Mouse (Mus musculus): ENCODE data around the gene Dcun1d2.
"Not testable (repeated sequence)": the region's sequence is repeated elsewhere in the genome, so short reads cannot be mapped to it uniquely, and the experiment has no call there.

Gene Dcun1d2

GRCm38 (mm10) chr8:13287692-13288623, at the start of gene Dcun1d2, which contains the start of gene Tmco3:
Gene Dcun1d2 (minus strand): TSS chr8:13288131.
Gene Tmco3 (plus strand): TSS chr8:13288190.
- peaks cover 7% of the 10 kb centered on the region; the same call in 1 of the 2 replicates for H3K36me3 ChIP-seq (ENCODE audit: insufficient read depth, low read length)
- H3K4me3 ChIP-seq (replicated peaks; ENCODE audit: low read length): peak within 1 kb of the TSS; percentile 93
- peaks cover 32% of the 10 kb centered on the region for H3K27me3 ChIP-seq (ENCODE audit: insufficient read depth, low read length)
- no peak for TF ChIP-seq NANOG (IDR thresholded peaks at IDR 0.05; ENCODE audit: borderline replicate concordance, low read length)
- TF ChIP-seq CTCF (conservative IDR thresholded peaks at IDR 0.05; ENCODE audit: low read length): no peak
- no peak for TF ChIP-seq POU5F1 (IDR thresholded peaks at IDR 0.05; ENCODE audit: borderline replicate concordance, low read length)
- no peaks in the 10 kb centered on the region for H3K9me3 ChIP-seq (ENCODE audit: low read length)
- H3K4me1 ChIP-seq (replicated peaks; ENCODE audit: low read depth, low read length): peaks cover 32% of the 10 kb centered on the region

- Histone ChIP-seq H3K4me1 (replicated peaks; ENCODE audit: low read depth, low read length) (peaks cover 52% of the 10 kb centered on the region), H3K9me3 (ENCODE audit: low read length) (no peaks in the 10 kb centered on the region), H3K36me3 (ENCODE audit: insufficient read depth, low read length) (peaks cover 28% of the 10 kb centered on the region), H3K4me3 (replicated peaks; ENCODE audit: low read length) (peak overlapping the region; percentile 90), H3K27me3 (ENCODE audit: insufficient read depth, low read length) (peaks cover 27% of the 10 kb centered on the region)
- TF ChIP-seq CTCF (conservative IDR thresholded peaks at IDR 0.05; ENCODE audit: low read length): no peak
- no peak for TF ChIP-seq POU5F1 (IDR thresholded peaks at IDR 0.05; ENCODE audit: borderline replicate concordance, low read length)
- TF ChIP-seq NANOG (IDR thresholded peaks at IDR 0.05; ENCODE audit: borderline replicate concordance, low read length): no peak
These were observed 49.7 kb upstream of the Dcun1d2 start for GRCm38 (mm10) chr8:13337678-13338077.

- not testable (repeated sequence) for H3K4me3 ChIP-seq (replicated peaks; ENCODE audit: low read length); H3K9me3 ChIP-seq (ENCODE audit: low read length)
- Histone ChIP-seq H3K27me3 (ENCODE audit: insufficient read depth, low read length) (peaks cover 27% of the 10 kb centered on the region), H3K36me3 (ENCODE audit: insufficient read depth, low read length) (peaks cover 23% of the 10 kb centered on the region), H3K4me1 (replicated peaks; ENCODE audit: low read depth, low read length) (peaks cover 52% of the 10 kb centered on the region)
These were observed 49.3 kb upstream of the Dcun1d2 start for GRCm38 (mm10) chr8:13337245-13337644.

GRCm38 (mm10) chr8:13334671-13335070, 46.7 kb upstream of the Dcun1d2 start:
- no peak overlapping the region for H3K4me3 ChIP-seq (replicated peaks; ENCODE audit: low read length)
- no peaks in the 10 kb centered on the region for H3K36me3 ChIP-seq (ENCODE audit: insufficient read depth, low read length)
- no peaks in the 10 kb centered on the region for H3K9me3 ChIP-seq (ENCODE audit: low read length)
- TF ChIP-seq CTCF (conservative IDR thresholded peaks at IDR 0.05; ENCODE audit: low read length) (peak; percentile 59), NANOG (IDR thresholded peaks at IDR 0.05; ENCODE audit: borderline replicate concordance, low read length) (no peak)
- peaks cover 27% of the 10 kb centered on the region for H3K27me3 ChIP-seq (ENCODE audit: insufficient read depth, low read length)
- peaks cover 33% of the 10 kb centered on the region for H3K4me1 ChIP-seq (replicated peaks; ENCODE audit: low read depth, low read length)

GRCm38 (mm10) chr8:13326598-13326997, 38.7 kb upstream of the Dcun1d2 start:
- no peaks in the 10 kb centered on the region for H3K27me3 ChIP-seq (ENCODE audit: insufficient read depth, low read length)
- no peaks in the 10 kb centered on the region for H3K36me3 ChIP-seq (ENCODE audit: insufficient read depth, low read length)
- no peaks in the 10 kb centered on the region for H3K4me1 ChIP-seq (replicated peaks; ENCODE audit: low read depth, low read length)
- H3K4me3 ChIP-seq (replicated peaks; ENCODE audit: low read length): no peak overlapping the region
- H3K9me3 ChIP-seq (ENCODE audit: low read length): no peaks in the 10 kb centered on the region
- TF ChIP-seq POU5F1 (IDR thresholded peaks at IDR 0.05; ENCODE audit: borderline replicate concordance, low read length) (no peak), CTCF (conservative IDR thresholded peaks at IDR 0.05; ENCODE audit: low read length) (peak; percentile 55), NANOG (IDR thresholded peaks at IDR 0.05; ENCODE audit: borderline replicate concordance, low read length) (no peak)

- H3K27me3 ChIP-seq (ENCODE audit: insufficient read depth, low read length): peaks cover 9% of the 10 kb centered on the region; the same call in 1 of the 2 replicates
- TF ChIP-seq POU5F1 (IDR thresholded peaks at IDR 0.05; ENCODE audit: borderline replicate concordance, low read length) (no peak), NANOG (IDR thresholded peaks at IDR 0.05; ENCODE audit: borderline replicate concordance, low read length) (no peak)
- H3K9me3 ChIP-seq (ENCODE audit: low read length): no peaks in the 10 kb centered on the region
These were observed 28.7 kb upstream of the Dcun1d2 start for GRCm38 (mm10) chr8:13316671-13317070.

GRCm38 (mm10) chr8:13314922-13315321, 27.0 kb upstream of the Dcun1d2 start:
- H3K36me3 ChIP-seq (ENCODE audit: insufficient read depth, low read length): no peaks in the 10 kb centered on the region; the same call in 1 of the 2 replicates

More at GRCm38 (mm10) chr8:13316671-13317070, 28.7 kb upstream of the Dcun1d2 start:
- H3K36me3 ChIP-seq (ENCODE audit: insufficient read depth, low read length): no peaks in the 10 kb centered on the region; the same call in 1 of the 2 replicates
- H3K4me3 ChIP-seq (replicated peaks; ENCODE audit: low read length): peak overlapping the region; percentile 50
- peaks cover 16% of the 10 kb centered on the region for H3K4me1 ChIP-seq (replicated peaks; ENCODE audit: low read depth, low read length)

GRCm38 (mm10) chr8:13306916-13307315, 19.0 kb upstream of the Dcun1d2 start:
- Histone ChIP-seq H3K27me3 (ENCODE audit: insufficient read depth, low read length) (no peaks in the 10 kb centered on the region), H3K36me3 (ENCODE audit: insufficient read depth, low read length) (no peaks in the 10 kb centered on the region), H3K4me1 (replicated peaks; ENCODE audit: low read depth, low read length) (peaks cover 3% of the 10 kb centered on the region; the same call in 1 of the 2 replicates), H3K4me3 (replicated peaks; ENCODE audit: low read length) (no peak overlapping the region), H3K9me3 (ENCODE audit: low read length) (no peaks in the 10 kb centered on the region)
- TF ChIP-seq NANOG (IDR thresholded peaks at IDR 0.05; ENCODE audit: borderline replicate concordance, low read length) (no peak), CTCF (conservative IDR thresholded peaks at IDR 0.05; ENCODE audit: low read length) (no peak), POU5F1 (IDR thresholded peaks at IDR 0.05; ENCODE audit: borderline replicate concordance, low read length) (no peak)

More at GRCm38 (mm10) chr8:13314922-13315321, 27.0 kb upstream of the Dcun1d2 start:
- H3K4me1 ChIP-seq (replicated peaks; ENCODE audit: low read depth, low read length): peaks cover 16% of the 10 kb centered on the region
- H3K9me3 ChIP-seq (ENCODE audit: low read length): no peaks in the 10 kb centered on the region
- no peak overlapping the region for H3K4me3 ChIP-seq (replicated peaks; ENCODE audit: low read length)
- TF ChIP-seq POU5F1 (IDR thresholded peaks at IDR 0.05; ENCODE audit: borderline replicate concordance, low read length) (no peak), CTCF (conservative IDR thresholded peaks at IDR 0.05; ENCODE audit: low read length) (no peak), NANOG (IDR thresholded peaks at IDR 0.05; ENCODE audit: borderline replicate concordance, low read length) (no peak)
- H3K27me3 ChIP-seq (ENCODE audit: insufficient read depth, low read length): peaks cover 9% of the 10 kb centered on the region; the same call in 1 of the 2 replicates
